Mouse (Mus musculus) stomach, embryonic 16.5 days (tissue): ENCODE measurements at regions not wholly inside any gene's neighbourhood (a gene's known extent, or its start where the extent isn't known, plus 50 kb on each side); places are given as distances from the start of the nearest gene placed in this dataset.

Experiments used
- ATAC-seq: fragments of 200-750 bp; cut with Nextera tagmentation; 2 replicates; pipeline ENCODE4 v1.8.0; 2017; ENCODE audit warnings: moderate number of reproducible peaks, moderate TSS enrichment; ENCODE audit not compliant: insufficient read depth, low FRiP score
- H3K27ac ChIP-seq: fragments of 300-500 bp; sonication (generic); 2 replicates; pipeline ENCODE4 v1.5.1; 2014; ENCODE audit warnings: low read length
- H3K27me3 ChIP-seq: fragments of 300-500 bp; sonication (generic); 2 replicates; pipeline ENCODE4 v1.6.1; 2014; ENCODE audit warnings: low read length, control low read depth, mixed read lengths; ENCODE audit not compliant: control insufficient read depth, insufficient read depth
- H3K36me3 ChIP-seq: fragments of 300-500 bp; sonication (generic); 2 replicates; pipeline ENCODE4 v1.6.1; 2014; ENCODE audit warnings: low read length; ENCODE audit not compliant: control insufficient read depth, insufficient read depth
- H3K4me1 ChIP-seq: fragments of 300-500 bp; sonication (generic); 2 replicates; pipeline ENCODE4 v1.6.1; 2014; ENCODE audit warnings: low read length, control low read depth, mixed read lengths; ENCODE audit not compliant: control insufficient read depth, insufficient read depth
- H3K4me2 ChIP-seq: fragments of 300-500 bp; sonication (generic); 2 replicates; pipeline ENCODE4 v1.6.1; 2014; ENCODE audit warnings: low read depth, low read length, mixed read lengths
- H3K4me3 ChIP-seq: fragments of 300-500 bp; sonication (generic); replicated peaks from 2 replicates; pipeline ENCODE4 v1.5.1; 2014; ENCODE audit warnings: mild to moderate bottlenecking, low read length
- H3K9ac ChIP-seq: fragments of 300-500 bp; sonication (generic); 2 replicates; pipeline ENCODE4 v1.6.1; 2014; ENCODE audit warnings: low read length
- H3K9me3 ChIP-seq: fragments of 300-500 bp; sonication (generic); replicated peaks from 2 replicates; pipeline ENCODE4 v1.6.1; 2016; ENCODE audit warnings: low read length, control low read depth; ENCODE audit not compliant: control insufficient read depth
- WGBS: fragments of 180-500 bp; shearing (Covaris S2); extraction: QIAGEN DNeasy Blood & Tissue Kit; methylation state at CpG from one replicate; pipeline ENCODE4 v1.1.7; 2014; 5-methylcytosine and 5-hydroxymethylcytosine counted together

GRCm38 (mm10) chr1:72944221-72944620 lies 69.5 kb upstream of the Igfbp5 start:
- H3K4me2 ChIP-seq = no peak overlapping the region
- H3K4me3 ChIP-seq = no peak overlapping the region
- no peaks in the 10 kb centered on the region for H3K27me3 ChIP-seq
- peak overlapping the region; percentile 70 for H3K27ac ChIP-seq
- no peak for ATAC-seq
- no peak overlapping the region for H3K9ac ChIP-seq
- no peaks in the 10 kb centered on the region for H3K36me3 ChIP-seq
- 41% methylated on average over 3 of the region's 3 CpGs for WGBS
- H3K9me3 ChIP-seq = no peaks in the 10 kb centered on the region
- H3K4me1 ChIP-seq = peaks cover 17% of the 10 kb centered on the region

GRCm38 (mm10) chr1:72943082-72943481 lies 68.4 kb upstream of the Igfbp5 start:
- no peak overlapping the region for H3K27ac ChIP-seq
- H3K27me3 ChIP-seq = no peaks in the 10 kb centered on the region
- no peak overlapping the region for H3K4me3 ChIP-seq
- 76% methylated on average over 1 of the region's 1 CpGs for WGBS
- no peak for ATAC-seq
- H3K4me2 ChIP-seq = no peak overlapping the region
- H3K4me1 ChIP-seq = peaks cover 17% of the 10 kb centered on the region
- H3K9ac ChIP-seq = no peak overlapping the region
- no peaks in the 10 kb centered on the region for H3K36me3 ChIP-seq
- no peaks in the 10 kb centered on the region for H3K9me3 ChIP-seq

- no peak for ATAC-seq
- Histone ChIP-seq H3K4me3 (no peak overlapping the region), H3K4me2 (no peak overlapping the region), H3K27ac (no peak overlapping the region), H3K27me3 (no peaks in the 10 kb centered on the region), H3K36me3 (no peaks in the 10 kb centered on the region), H3K4me1 (peaks cover 17% of the 10 kb centered on the region), H3K9ac (no peak overlapping the region), H3K9me3 (no peaks in the 10 kb centered on the region)
- 75% methylated on average over 9 of the region's 9 CpGs for WGBS
Observed at GRCm38 (mm10) chr1:72942351-72942750, 67.7 kb upstream of the Igfbp5 start.

- Histone ChIP-seq H3K27ac (no peak overlapping the region), H3K27me3 (no peaks in the 10 kb centered on the region), H3K4me2 (no peak overlapping the region), H3K9me3 (no peaks in the 10 kb centered on the region), H3K4me3 (no peak overlapping the region), H3K4me1 (peaks cover 2% of the 10 kb centered on the region), H3K9ac (no peak overlapping the region), H3K36me3 (no peaks in the 10 kb centered on the region)
- ATAC-seq = no peak
- WGBS = 91% methylated on average over 1 of the region's 1 CpGs
Observed at GRCm38 (mm10) chr1:72939948-72940347, 65.3 kb upstream of the Igfbp5 start.

- Histone ChIP-seq H3K27me3 (no peaks in the 10 kb centered on the region), H3K9me3 (no peaks in the 10 kb centered on the region), H3K4me1 (no peaks in the 10 kb centered on the region), H3K9ac (no peak overlapping the region), H3K27ac (no peak overlapping the region), H3K4me2 (no peak overlapping the region), H3K4me3 (no peak overlapping the region), H3K36me3 (no peaks in the 10 kb centered on the region)
- ATAC-seq = no peak
- 86% methylated on average over 5 of the region's 5 CpGs for WGBS
Observed at GRCm38 (mm10) chr1:72936681-72937465, 62.2 kb upstream of the Igfbp5 start.

- H3K36me3 ChIP-seq = no peaks in the 10 kb centered on the region
- 34% methylated on average over 5 of the region's 5 CpGs for WGBS
- no peaks in the 10 kb centered on the region for H3K9me3 ChIP-seq
- H3K4me2 ChIP-seq = no peak overlapping the region
- ATAC-seq = no peak
- H3K27ac ChIP-seq = no peak overlapping the region
- no peak overlapping the region for H3K4me3 ChIP-seq
- H3K27me3 ChIP-seq = no peaks in the 10 kb centered on the region
- no peak overlapping the region for H3K9ac ChIP-seq
- H3K4me1 ChIP-seq = no peaks in the 10 kb centered on the region
Observed at GRCm38 (mm10) chr1:72936231-72936630, 61.5 kb upstream of the Igfbp5 start.

- Histone ChIP-seq H3K4me3 (no peak overlapping the region), H3K27ac (no peak overlapping the region), H3K4me2 (no peak overlapping the region), H3K9ac (no peak overlapping the region), H3K27me3 (no peaks in the 10 kb centered on the region), H3K9me3 (no peaks in the 10 kb centered on the region), H3K4me1 (no peaks in the 10 kb centered on the region), H3K36me3 (no peaks in the 10 kb centered on the region)
- no peak for ATAC-seq
- WGBS = 68% methylated on average over 4 of the region's 4 CpGs
Observed at GRCm38 (mm10) chr1:72935084-72935483, 60.4 kb upstream of the Igfbp5 start.

- no peaks in the 10 kb centered on the region for H3K36me3 ChIP-seq
- no peak overlapping the region for H3K27ac ChIP-seq
- peak; percentile 51; the same call in 1 of the 2 replicates for ATAC-seq
- no peak overlapping the region for H3K4me3 ChIP-seq
- no peak overlapping the region for H3K4me2 ChIP-seq
- H3K9ac ChIP-seq = no peak overlapping the region
- no peaks in the 10 kb centered on the region for H3K4me1 ChIP-seq
- 50% methylated on average over 4 of the region's 4 CpGs for WGBS
- H3K27me3 ChIP-seq = no peaks in the 10 kb centered on the region
- H3K9me3 ChIP-seq = no peaks in the 10 kb centered on the region
Observed at GRCm38 (mm10) chr1:72929774-72930173, 55.1 kb upstream of the Igfbp5 start.
